Mouse (Mus musculus) liver, embryonic 16.5 days (tissue): ENCODE data around the gene Tmem131. TPM values are rescaled to one million over a fixed set of nuclear protein-coding genes. Genes with fewer than 3 reads are reported as not detected.

Source experiments
- ATAC-seq: fragments of 200-750 bp; cut with Nextera tagmentation; 2 replicates; pipeline ENCODE4 v1.8.0; 2017; ENCODE audit warnings: low read depth, mild to moderate bottlenecking, moderate number of reproducible peaks, moderate library complexity
- H3K27ac ChIP-seq: fragments of 300-500 bp; sonication (generic); 2 replicates; pipeline ENCODE4 v1.5.1; 2014; ENCODE audit warnings: mild to moderate bottlenecking, low read length
- H3K27me3 ChIP-seq: fragments of 300-500 bp; sonication (generic); 2 replicates; pipeline ENCODE4 v1.6.1; 2014; ENCODE audit warnings: low read depth, low read length, mixed read lengths; ENCODE audit not compliant: control insufficient read depth, insufficient read depth
- H3K36me3 ChIP-seq: fragments of 300-500 bp; sonication (generic); 2 replicates; pipeline ENCODE4 v1.6.1; 2014; ENCODE audit warnings: mild to moderate bottlenecking; ENCODE audit not compliant: control insufficient read depth, insufficient read depth
- H3K4me1 ChIP-seq: fragments of 300-500 bp; sonication (generic); 2 replicates; pipeline ENCODE4 v1.6.1; 2014; ENCODE audit warnings: low read depth, low read length, mixed read lengths; ENCODE audit not compliant: control insufficient read depth
- H3K4me2 ChIP-seq: fragments of 300-500 bp; sonication (generic); 2 replicates; pipeline ENCODE4 v1.6.1; 2014; ENCODE audit warnings: low read depth, low read length, mixed read lengths
- H3K4me3 ChIP-seq: fragments of 300-500 bp; sonication (generic); 2 replicates; pipeline ENCODE4 v1.5.1; 2014; ENCODE audit warnings: low read depth, mild to moderate bottlenecking, low read length
- H3K9ac ChIP-seq: fragments of 300-500 bp; sonication (generic); 2 replicates; pipeline ENCODE4 v1.6.1; 2014; ENCODE audit warnings: low read depth, low read length
- H3K9me3 ChIP-seq: fragments of 300-500 bp; sonication (generic); replicated peaks from 2 replicates; pipeline ENCODE4 v1.6.1; 2016; ENCODE audit warnings: low read length; ENCODE audit not compliant: control insufficient read depth
- WGBS: fragments of 180-500 bp; shearing (Covaris S2); extraction: QIAGEN DNeasy Blood & Tissue Kit; methylation state at CpG from one replicate; pipeline ENCODE4 v1.1.7; 2014; ENCODE audit not compliant: insufficient replicate concordance; 5-methylcytosine and 5-hydroxymethylcytosine counted together
- polyA plus RNA-seq: library from polyadenylated mRNA; unstranded; fragments of >200 nt; fragmentation: Nextera tagmentation; extraction: Ambion mirVana; gene quantifications from 2 replicates; pipeline ENCODE4 v1.2.1, GENCODE M21; 2015

Gene Tmem131
- polyA plus RNA-seq, 1 experiment from 2014 or later, result 8.8 TPM

- H3K27ac ChIP-seq, result no peak overlapping the region
- H3K4me1 ChIP-seq, result no peaks in the 10 kb centered on the region
- H3K27me3 ChIP-seq, result no peaks in the 10 kb centered on the region
- peak; percentile 78 for ATAC-seq
- no peak overlapping the region for H3K9ac ChIP-seq
- H3K36me3 ChIP-seq, result peaks cover 92% of the 10 kb centered on the region
- no peaks in the 10 kb centered on the region for H3K9me3 ChIP-seq
- WGBS, result 77% methylated on average over 14 of the region's 14 CpGs
- H3K4me3 ChIP-seq, result no peak overlapping the region
- no peak overlapping the region for H3K4me2 ChIP-seq
These were observed 135.5 kb downstream of the Tmem131 start for GRCm38 (mm10) chr1:36807782-36808565.

GRCm38 (mm10) chr1:36807086-36807485 lies 136.4 kb downstream of the Tmem131 start:
- Histone ChIP-seq H3K4me3 (no peak overlapping the region), H3K27me3 (no peaks in the 10 kb centered on the region), H3K36me3 (peaks cover 85% of the 10 kb centered on the region), H3K4me1 (no peaks in the 10 kb centered on the region), H3K9ac (no peak overlapping the region), H3K9me3 (no peaks in the 10 kb centered on the region), H3K4me2 (no peak overlapping the region), H3K27ac (no peak overlapping the region)
- ATAC-seq, result no peak
- 86% methylated on average over 1 of the region's 1 CpGs for WGBS

DNA sequence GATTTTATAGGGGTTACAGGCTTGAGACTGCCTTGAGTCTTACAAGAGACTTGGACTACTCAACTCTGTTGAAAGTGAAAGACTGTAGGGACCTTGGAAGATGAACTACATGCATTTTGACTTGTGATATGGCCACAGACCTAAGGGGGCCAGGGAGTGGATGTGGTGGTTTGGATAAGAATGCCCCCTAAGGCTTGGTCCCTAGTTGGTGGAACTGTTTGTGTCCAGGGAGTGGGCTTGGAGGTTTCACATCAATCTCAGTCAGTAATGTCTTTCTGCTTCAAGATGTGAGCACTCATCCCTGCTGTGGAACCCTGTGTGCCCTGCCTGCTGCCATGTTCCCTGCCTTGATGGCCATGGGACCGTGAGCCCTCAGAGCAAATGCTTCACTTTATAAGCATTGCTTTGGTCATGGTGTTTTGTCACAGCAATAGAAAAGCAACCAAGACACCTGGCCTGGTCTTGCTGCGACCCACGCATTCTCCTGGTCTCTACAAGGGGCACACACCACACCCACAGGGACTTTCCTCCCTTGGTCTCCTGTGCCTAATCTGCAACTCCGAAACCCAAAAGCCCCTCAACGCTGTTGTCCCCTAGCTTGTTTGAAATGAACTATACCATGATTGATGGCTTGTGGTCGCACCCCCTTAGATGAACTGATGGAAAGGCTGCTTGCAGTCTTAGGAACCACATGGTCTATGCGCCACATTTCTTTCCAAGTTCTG lies 137.1 kb downstream of the Tmem131 start:
- Histone ChIP-seq H3K9ac (no peak overlapping the region), H3K4me2 (no peak overlapping the region), H3K4me3 (no peak overlapping the region), H3K4me1 (no peaks in the 10 kb centered on the region), H3K9me3 (no peaks in the 10 kb centered on the region), H3K27ac (no peak overlapping the region), H3K27me3 (no peaks in the 10 kb centered on the region), H3K36me3 (peaks cover 85% of the 10 kb centered on the region)
- WGBS, result 91% methylated on average over 7 of the region's 7 CpGs
- no peak for ATAC-seq

DNA sequence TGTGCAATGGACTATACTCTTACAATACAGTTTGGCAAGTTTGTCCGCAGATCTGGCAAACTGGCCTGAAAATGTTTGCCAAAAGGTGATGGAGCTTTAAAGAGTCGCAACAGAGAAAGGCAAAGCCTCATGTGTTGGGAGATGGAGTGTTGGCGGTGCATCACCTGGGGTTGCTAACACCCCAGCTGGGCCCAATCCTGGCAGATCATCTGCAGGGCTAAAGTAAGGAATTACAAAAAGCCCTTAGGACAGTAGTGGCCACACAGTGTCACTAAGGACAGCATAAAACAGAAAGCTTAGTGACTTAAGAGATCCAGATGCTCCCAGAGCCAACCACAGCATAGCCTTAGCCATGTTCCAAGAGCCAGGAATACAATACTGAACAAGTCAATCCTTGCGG lies 138.6 kb downstream of the Tmem131 start:
- Histone ChIP-seq H3K9ac (no peak overlapping the region), H3K4me1 (no peaks in the 10 kb centered on the region), H3K4me3 (no peak overlapping the region), H3K9me3 (no peaks in the 10 kb centered on the region), H3K27ac (no peak overlapping the region), H3K36me3 (peaks cover 81% of the 10 kb centered on the region), H3K4me2 (no peak overlapping the region), H3K27me3 (no peaks in the 10 kb centered on the region)
- no peak for ATAC-seq
- WGBS, result 95% methylated on average over 4 of the region's 4 CpGs

DNA sequence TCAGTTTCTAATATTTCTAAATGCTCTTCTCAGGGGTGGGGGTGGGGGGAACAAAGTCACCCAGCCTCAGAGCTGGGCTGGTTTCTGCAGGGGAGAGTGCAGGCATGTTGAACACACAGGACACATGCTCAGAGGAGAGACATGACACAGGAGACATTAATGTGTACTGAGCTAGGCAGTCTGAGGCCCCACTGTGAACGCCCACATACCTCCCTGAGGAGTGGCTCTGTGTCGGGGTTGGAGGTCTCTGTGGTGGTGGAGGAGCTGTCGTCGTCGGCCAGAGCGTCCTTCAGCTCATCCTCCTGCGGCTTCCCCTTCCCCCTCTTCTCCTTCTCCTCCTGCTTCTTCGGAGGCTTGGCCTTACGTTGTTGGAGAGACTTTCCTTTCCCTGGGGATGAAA lies 139.2 kb downstream of the Tmem131 start:
- Histone ChIP-seq H3K36me3 (peaks cover 83% of the 10 kb centered on the region), H3K9ac (no peak overlapping the region), H3K27ac (no peak overlapping the region), H3K27me3 (no peaks in the 10 kb centered on the region), H3K4me3 (no peak overlapping the region), H3K4me1 (no peaks in the 10 kb centered on the region), H3K9me3 (no peaks in the 10 kb centered on the region), H3K4me2 (no peak overlapping the region)
- ATAC-seq, result no peak
- WGBS, result 82% methylated on average over 9 of the region's 9 CpGs

GRCm38 (mm10) chr1:36800379-36801011 lies 143.0 kb downstream of the Tmem131 start:
- H3K36me3 ChIP-seq, result peaks cover 85% of the 10 kb centered on the region
- ATAC-seq, result no peak
- no peaks in the 10 kb centered on the region for H3K9me3 ChIP-seq
- H3K27ac ChIP-seq, result no peak overlapping the region
- H3K9ac ChIP-seq, result no peak overlapping the region
- WGBS, result 69% methylated on average over 3 of the region's 3 CpGs
- H3K4me1 ChIP-seq, result no peaks in the 10 kb centered on the region
- H3K4me3 ChIP-seq, result no peak overlapping the region
- no peak overlapping the region for H3K4me2 ChIP-seq
- H3K27me3 ChIP-seq, result no peaks in the 10 kb centered on the region

DNA sequence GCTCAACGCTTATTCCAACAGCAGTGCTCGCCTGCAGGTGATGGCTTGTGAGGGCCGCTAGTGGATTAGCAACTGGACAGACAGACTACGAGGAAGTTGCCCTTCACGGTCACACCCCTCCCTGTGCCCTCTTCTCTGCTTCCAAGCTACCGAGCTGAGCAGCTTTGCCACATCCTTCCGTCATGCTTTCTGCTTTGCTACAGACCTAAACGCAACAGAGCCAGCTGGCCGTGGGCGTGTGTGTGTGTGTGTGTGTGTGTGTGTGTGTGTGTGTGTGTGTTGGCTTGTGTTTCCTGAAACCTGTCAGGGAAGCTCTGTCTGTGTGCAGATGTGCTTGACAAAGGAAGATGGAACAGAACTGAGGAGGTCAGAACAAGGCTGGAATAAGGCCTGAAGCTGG lies 146.0 kb downstream of the Tmem131 start:
- no peak overlapping the region for H3K27ac ChIP-seq
- no peak overlapping the region for H3K4me3 ChIP-seq
- 72% methylated on average over 10 of the region's 10 CpGs for WGBS
- no peaks in the 10 kb centered on the region for H3K27me3 ChIP-seq
- no peaks in the 10 kb centered on the region for H3K9me3 ChIP-seq
- H3K9ac ChIP-seq, result no peak overlapping the region
- no peak for ATAC-seq
- H3K36me3 ChIP-seq, result peaks cover 90% of the 10 kb centered on the region
- H3K4me1 ChIP-seq, result no peaks in the 10 kb centered on the region
- H3K4me2 ChIP-seq, result no peak overlapping the region

- H3K9ac ChIP-seq, result no peak overlapping the region
- no peak overlapping the region for H3K27ac ChIP-seq
- H3K27me3 ChIP-seq, result no peaks in the 10 kb centered on the region
- ATAC-seq, result no peak
- H3K36me3 ChIP-seq, result peaks cover 90% of the 10 kb centered on the region
- 85% methylated on average over 7 of the region's 7 CpGs for WGBS
- H3K9me3 ChIP-seq, result no peaks in the 10 kb centered on the region
- no peak overlapping the region for H3K4me2 ChIP-seq
- H3K4me1 ChIP-seq, result no peaks in the 10 kb centered on the region
- no peak overlapping the region for H3K4me3 ChIP-seq
These were observed 146.8 kb downstream of the Tmem131 start for GRCm38 (mm10) chr1:36796711-36797110.

- ATAC-seq, result no peak
- 64% methylated on average over 8 of the region's 8 CpGs for WGBS
- Histone ChIP-seq H3K4me2 (no peak overlapping the region), H3K4me3 (no peak overlapping the region), H3K4me1 (peaks cover 5% of the 10 kb centered on the region), H3K9me3 (no peaks in the 10 kb centered on the region), H3K36me3 (peaks cover 30% of the 10 kb centered on the region), H3K27ac (no peak overlapping the region), H3K9ac (no peak overlapping the region), H3K27me3 (no peaks in the 10 kb centered on the region)
These were observed 154.1 kb downstream of the Tmem131 start for GRCm38 (mm10) chr1:36789416-36789815.
